Mouse (Mus musculus): ENCODE measurements around the gene Tas2r126.
"Not testable (repeated sequence)": the region's sequence is repeated elsewhere in the genome, so short reads cannot be mapped to it uniquely, and the experiment has no call there.

The Tas2r126 gene

GRCm38 (mm10) chr6:42434446-42434845 is at the start of gene Tas2r126:
Tas2r126 (plus strand) TSS chr6:42434535.
- DNase-seq, result peak; percentile 5

- DNase-seq, result no peak
These were observed 48.7 kb upstream of the Tas2r126 start for GRCm38 (mm10) chr6:42385635-42386034.

GRCm38 (mm10) chr6:42391796-42392330 is 42.5 kb upstream of the Tas2r126 start:
- DNase-seq, result no peak

DNA sequence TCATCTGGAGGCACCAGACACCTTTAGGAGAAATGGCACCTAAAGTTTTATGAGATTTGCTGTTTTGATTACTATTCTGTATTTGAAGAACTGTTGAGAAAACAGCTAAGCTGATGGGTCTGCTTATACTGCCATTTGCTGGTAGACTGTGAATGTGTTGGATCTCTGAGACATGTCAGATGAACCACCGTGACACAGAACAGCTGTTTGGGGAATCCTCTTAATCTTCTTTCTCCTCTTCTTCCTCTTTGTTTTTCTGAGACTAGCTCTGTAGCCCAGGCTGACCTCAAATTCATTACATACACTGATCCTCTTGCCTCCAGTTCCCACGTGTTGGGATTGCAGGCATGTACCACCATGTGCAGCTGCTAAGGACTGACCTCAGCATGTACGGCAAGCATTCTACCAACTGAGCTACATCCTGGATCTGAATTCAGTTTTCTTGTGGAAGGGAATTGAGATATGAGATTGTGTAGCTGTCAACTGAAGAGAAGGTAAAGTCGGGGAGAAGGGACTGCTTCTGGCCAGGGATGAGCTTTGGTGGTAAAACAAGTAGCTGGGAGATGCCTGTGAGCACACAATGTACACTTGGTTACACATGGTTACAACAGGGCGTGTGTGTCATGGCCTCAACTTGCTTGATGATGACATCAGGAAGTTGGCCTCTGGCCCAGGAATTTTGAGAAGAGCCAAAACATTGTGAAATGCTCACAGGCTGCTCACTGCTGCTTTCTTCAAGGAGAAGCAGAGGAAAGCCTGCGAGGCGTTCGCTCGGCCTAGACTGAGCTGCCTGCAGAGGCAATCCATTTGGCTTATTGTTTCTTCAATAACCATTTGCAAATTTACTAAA is 38.1 kb upstream of the Tas2r126 start:
- DNase-seq, result peak; percentile 92

GRCm38 (mm10) chr6:42397041-42397657 is 37.2 kb upstream of the Tas2r126 start:
- no peak for DNase-seq

DNA sequence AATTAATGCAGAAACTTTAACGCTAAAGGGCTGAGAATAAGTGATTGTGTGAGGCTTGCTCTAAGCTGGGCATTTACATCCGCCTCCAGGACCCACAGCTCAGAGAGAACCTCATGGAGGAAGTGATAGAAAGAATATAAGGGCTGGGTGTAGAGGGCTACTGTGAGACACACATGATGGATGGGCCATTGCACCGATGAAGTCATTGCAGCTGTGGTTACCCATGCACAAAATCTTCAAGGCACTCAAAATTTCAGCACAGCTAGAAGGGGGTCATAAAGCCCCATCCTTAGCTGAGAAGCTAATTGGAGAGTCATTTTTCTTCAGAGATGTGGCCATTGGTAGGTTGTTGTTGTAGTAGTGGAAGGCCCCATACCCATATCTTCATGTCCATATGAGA is 36.0 kb upstream of the Tas2r126 start:
- DNase-seq, result no peak

GRCm38 (mm10) chr6:42398998-42399397 is 35.3 kb upstream of the Tas2r126 start:
- no peak for DNase-seq

DNA sequence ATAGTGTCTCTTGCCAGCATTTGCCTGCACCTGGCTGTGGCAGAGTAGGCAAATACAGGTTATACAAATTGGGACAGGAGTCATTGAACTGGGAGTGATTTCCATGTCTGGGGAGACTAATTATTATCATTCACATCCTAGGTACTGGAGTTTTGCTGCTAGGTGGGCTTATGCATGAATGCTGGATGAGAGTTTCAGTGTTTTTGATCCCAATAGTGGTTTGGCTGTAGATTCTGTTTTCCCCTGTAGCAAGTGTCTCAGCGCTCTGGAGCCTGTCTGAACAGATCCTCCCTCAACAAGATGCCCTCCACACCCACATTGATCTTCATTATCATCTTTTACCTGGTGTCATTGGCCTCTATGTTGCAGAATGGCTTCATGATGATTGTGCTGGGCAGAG is 34.4 kb upstream of the Tas2r126 start, which contains the start of gene Tas2r143:
Gene Tas2r143, plus strand, starts transcription at position 301 of the 400 bp plus-strand sequence.
- DNase-seq, result no peak

GRCm38 (mm10) chr6:42405134-42405533 is 29.2 kb upstream of the Tas2r126 start, which contains the start of gene Tas2r135:
Tas2r135 (plus strand) TSS chr6:42405434.
- no peak for DNase-seq

GRCm38 (mm10) chr6:42419443-42419842 is 14.9 kb upstream of the Tas2r126 start:
- no peak for DNase-seq

- DNase-seq, result no peak
These were observed 12.9 kb upstream of the Tas2r126 start for GRCm38 (mm10) chr6:42421439-42421838.

- DNase-seq, result no peak
These were observed 9.9 kb upstream of the Tas2r126 start for GRCm38 (mm10) chr6:42424472-42424871.

DNA sequence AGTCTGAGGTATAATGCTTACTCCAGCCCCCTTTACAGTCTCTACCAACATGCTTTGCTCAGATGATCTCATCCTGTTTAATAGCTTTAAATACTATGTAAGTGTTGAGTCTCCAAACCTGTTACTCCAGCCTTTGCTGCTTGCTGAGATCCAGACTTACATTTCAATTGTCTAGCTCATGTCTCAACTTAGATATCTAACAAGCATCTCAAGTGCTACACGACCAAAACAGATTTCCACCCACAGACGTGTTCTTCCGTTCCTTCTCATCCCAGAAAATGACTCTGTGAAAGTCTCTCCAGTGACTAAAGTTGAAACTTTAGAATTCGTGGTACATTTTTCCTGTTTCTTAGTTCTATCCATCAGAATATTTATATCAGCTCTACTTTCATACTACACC is 8.0 kb upstream of the Tas2r126 start:
- no peak for DNase-seq

DNA sequence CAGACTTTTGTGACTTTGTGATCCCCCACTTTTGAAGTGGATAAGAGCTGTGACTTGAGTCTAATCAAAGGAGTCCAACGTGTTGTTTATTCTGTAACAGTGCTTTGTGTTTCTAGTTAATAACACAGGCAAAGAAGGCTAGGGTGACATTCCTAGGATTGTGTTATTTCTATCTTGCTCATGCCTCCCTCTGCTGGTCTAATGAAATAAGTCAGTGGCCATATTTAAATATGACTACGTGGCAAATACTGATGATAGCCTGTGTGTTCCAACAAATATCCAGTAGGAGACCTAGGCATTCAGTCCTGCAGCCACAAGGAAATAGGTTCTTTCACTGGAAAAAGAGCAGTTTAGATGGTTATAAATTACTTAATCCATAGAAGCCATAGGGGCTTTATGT is 781 bp upstream of the Tas2r126 start:
- peak; percentile 4 for DNase-seq

DNA sequence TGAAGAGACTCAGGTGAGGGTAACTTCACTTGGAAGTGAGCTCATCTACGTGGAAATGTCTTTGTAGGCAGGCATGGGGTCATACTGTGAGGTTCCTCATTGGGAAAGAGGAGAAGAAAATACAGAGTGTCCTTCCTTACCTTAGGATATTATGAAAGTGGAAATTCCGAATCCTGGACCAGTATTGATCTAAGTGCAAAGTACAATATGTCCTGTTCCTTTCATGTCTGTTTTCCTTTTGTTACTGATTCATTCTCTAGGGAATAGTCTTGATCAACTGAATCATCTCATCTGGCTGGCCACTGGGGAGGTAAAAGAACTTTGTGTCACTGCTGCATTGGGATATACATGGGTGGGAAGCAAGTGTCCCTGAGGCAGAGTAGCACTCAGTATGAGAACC is 1.2 kb downstream of the Tas2r126 start:
- DNase-seq, result no peak

GRCm38 (mm10) chr6:42441395-42441794 is 7.1 kb downstream of the Tas2r126 start:
- no peak for DNase-seq

- no peak for DNase-seq
These were observed 10.2 kb downstream of the Tas2r126 start for GRCm38 (mm10) chr6:42444491-42444890.

GRCm38 (mm10) chr6:42447381-42447780 is 13.0 kb downstream of the Tas2r126 start:
- DNase-seq, result no peak

DNA sequence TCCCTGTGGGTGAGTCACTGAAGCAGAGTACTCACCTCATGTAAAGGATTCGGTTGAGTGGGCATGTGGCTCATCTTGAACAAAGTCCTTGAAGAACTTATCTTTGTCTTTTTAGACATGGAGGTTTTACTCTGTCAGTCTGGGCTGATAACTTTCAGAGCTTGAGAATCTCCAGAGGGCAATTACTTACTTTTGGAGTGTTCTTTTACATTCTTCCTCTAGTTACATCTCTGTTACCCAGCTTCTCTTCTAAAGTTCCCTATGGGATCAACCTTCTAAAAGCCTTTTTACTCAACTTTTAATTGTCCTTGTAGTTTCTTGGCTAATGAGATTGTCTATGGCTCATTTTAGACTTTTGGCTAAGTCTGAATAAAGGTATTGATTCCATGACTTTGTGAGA is 30.8 kb downstream of the Tas2r126 start, which contains the start of gene Olfr458:
Gene Olfr458, minus strand, starts transcription at position 101 of the 400 bp plus-strand sequence.
- DNase-seq, result no peak

DNA sequence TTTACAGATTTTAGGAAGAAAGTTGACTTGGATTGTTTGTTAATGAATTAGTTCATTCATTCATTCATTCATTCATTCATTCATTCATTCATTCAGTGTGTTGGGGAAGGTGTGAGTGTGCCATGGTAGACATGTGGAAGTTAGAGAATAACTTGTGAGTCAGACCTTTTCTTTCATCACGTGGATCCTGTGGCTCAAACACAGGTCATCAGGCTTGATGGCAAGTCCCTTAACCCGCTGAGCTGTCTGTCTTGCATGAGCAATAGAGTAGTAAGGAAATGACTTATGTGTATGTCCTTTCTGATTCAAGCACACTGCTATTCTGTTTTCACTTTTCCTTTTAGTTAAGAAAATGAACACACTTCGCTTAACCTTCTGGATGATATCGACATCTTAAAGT is 36.2 kb downstream of the Tas2r126 start:
- DNase-seq, result no peak

DNA sequence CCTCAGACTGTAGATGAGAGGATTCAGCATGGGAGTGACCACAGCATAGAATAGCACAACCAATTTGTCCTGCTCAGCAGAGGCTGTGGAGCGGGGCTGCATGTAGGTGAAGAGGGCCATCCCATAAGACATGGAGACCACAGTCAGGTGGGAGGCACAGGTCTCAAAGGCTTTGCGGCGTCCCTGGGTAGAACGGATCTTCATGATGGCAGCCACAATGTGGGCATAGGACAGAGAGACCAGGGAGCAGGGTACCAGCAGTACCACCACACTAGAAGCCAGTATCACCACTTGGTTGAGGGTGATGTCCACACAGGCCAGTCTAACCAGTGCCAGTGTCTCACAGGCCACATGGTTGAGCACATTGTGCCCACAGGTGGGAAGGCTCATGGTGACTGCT is 37.0 kb downstream of the Tas2r126 start:
- not testable (repeated sequence) for DNase-seq

- DNase-seq, result no peak
These were observed 41.9 kb downstream of the Tas2r126 start, which contains the start of gene Olfr457 for GRCm38 (mm10) chr6:42476235-42476634. Olfr457 (minus strand) TSS chr6:42476335.

GRCm38 (mm10) chr6:42484633-42485032 is 50.3 kb downstream of the Tas2r126 start:
- DNase-seq, result peak; percentile 2
